Mouse (Mus musculus) heart, adult 2 months (tissue): ENCODE measurements around the gene Gm17387. TPM values are rescaled to one million over a fixed set of nuclear protein-coding genes. Genes with fewer than 3 reads are reported as not detected.
A peak's percentile ranks its signal among the peaks of the same experiment; 100 is the strongest.

Source experiments
- DNase-seq, 2 experiments: peaks; one replicate each; pipeline ENCODE4 v3.0.0; 2021
- H3K27ac ChIP-seq: fragments of 200-600 bp; 2 replicates; pipeline ENCODE4 v1.8.1; 2022
- H3K27me3 ChIP-seq: fragments of 200-500 bp; 2 replicates; pipeline ENCODE4 v1.6.1; 2012; ENCODE audit warnings: mild to moderate bottlenecking, low read length, inconsistent platforms, mixed read lengths; ENCODE audit not compliant: control insufficient read depth, insufficient read depth
- H3K36me3 ChIP-seq: fragments of 200-500 bp; 2 replicates; pipeline ENCODE4 v1.6.1; 2012; ENCODE audit warnings: low read length, inconsistent platforms; ENCODE audit not compliant: control insufficient read depth, insufficient read depth
- H3K4me1 ChIP-seq: fragments of 200-500 bp; 2 replicates; pipeline ENCODE4 v1.6.1; 2011; ENCODE audit warnings: low read length; ENCODE audit not compliant: control insufficient read depth, insufficient read depth
- H3K4me3 ChIP-seq: fragments of 200-600 bp; 2 replicates; pipeline ENCODE4 v1.8.1; 2022
- H3K79me2 ChIP-seq: fragments of 200-500 bp; replicated peaks from 2 replicates; pipeline ENCODE4 v1.6.1; 2012; ENCODE audit warnings: mild to moderate bottlenecking, inconsistent platforms, low read length, moderate library complexity, mixed read lengths; ENCODE audit not compliant: control insufficient read depth, insufficient read depth
- H3K9ac ChIP-seq: fragments of 200-500 bp; 2 replicates; pipeline ENCODE4 v1.6.1; 2012; ENCODE audit warnings: low read depth, mild to moderate bottlenecking, control low read depth, inconsistent platforms, low read length, mixed read lengths
- CTCF ChIP-seq: fragments of 200-600 bp; IDR thresholded peaks from 2 replicates; pipeline ENCODE4 v1.8.1; 2022; ENCODE audit warnings: antibody characterized with exemption, mild to moderate bottlenecking, moderate library complexity
- EP300 ChIP-seq: fragments of 200-500 bp; IDR thresholded peaks from 2 replicates; pipeline ENCODE4 v1.6.1; 2011; ENCODE audit warnings: low read depth, low read length, control low read depth; ENCODE audit not compliant: insufficient read depth
- POLR2A ChIP-seq: fragments of 200-500 bp; IDR thresholded peaks from 2 replicates; pipeline ENCODE4 v1.6.1; 2011; ENCODE audit warnings: mild to moderate bottlenecking, low read depth, low read length, control low read depth; ENCODE audit not compliant: insufficient read depth
- WGBS: fragments of 180-500 bp; shearing (Covaris S2); methylation state at CpG from one replicate; pipeline ENCODE4 v1.1.7; 2018; 5-methylcytosine and 5-hydroxymethylcytosine counted together
- intact Hi-C: fragments of 180-260 bp; cut with DNase I; formaldehyde crosslinking; loops from one replicate; pipeline ENCODE4 v1.15.1; 2025
- polyA plus RNA-seq: library from polyadenylated mRNA; depleted of rRNA; stranded (reverse); fragments of >200 nt; gene quantifications from 2 replicates; pipeline ENCODE4 v1.2.3, GENCODE M21; 2012
- total RNA-seq, 2 experiments: library from RNA; stranded (reverse); gene quantifications; 2 replicates each; pipeline ENCODE4 v1.2.3; 2021

Gm17387 gene
- total and polyA plus RNA-seq, 3 experiments, result not detected

GRCm38 (mm10) chr7:141021489-141022449, 7.2 kb upstream of the Gm17387 start:
- Histone ChIP-seq H3K79me2 (no peaks in the 10 kb centered on the region), H3K4me3 (no peak overlapping the region), H3K4me1 (peaks cover 7% of the 10 kb centered on the region), H3K27ac (no peak overlapping the region), H3K36me3 (peaks cover 2% of the 10 kb centered on the region; the same call in 1 of the 2 replicates), H3K9ac (no peak overlapping the region), H3K27me3 (no peaks in the 10 kb centered on the region)
- no peak for DNase-seq
- intact Hi-C loops, result no loop called here
- 72% methylated on average over 14 of the region's 14 CpGs for WGBS
- TF ChIP-seq CTCF, result no peak
- TF ChIP-seq EP300, result no peak
- no peak for TF ChIP-seq POLR2A

DNA sequence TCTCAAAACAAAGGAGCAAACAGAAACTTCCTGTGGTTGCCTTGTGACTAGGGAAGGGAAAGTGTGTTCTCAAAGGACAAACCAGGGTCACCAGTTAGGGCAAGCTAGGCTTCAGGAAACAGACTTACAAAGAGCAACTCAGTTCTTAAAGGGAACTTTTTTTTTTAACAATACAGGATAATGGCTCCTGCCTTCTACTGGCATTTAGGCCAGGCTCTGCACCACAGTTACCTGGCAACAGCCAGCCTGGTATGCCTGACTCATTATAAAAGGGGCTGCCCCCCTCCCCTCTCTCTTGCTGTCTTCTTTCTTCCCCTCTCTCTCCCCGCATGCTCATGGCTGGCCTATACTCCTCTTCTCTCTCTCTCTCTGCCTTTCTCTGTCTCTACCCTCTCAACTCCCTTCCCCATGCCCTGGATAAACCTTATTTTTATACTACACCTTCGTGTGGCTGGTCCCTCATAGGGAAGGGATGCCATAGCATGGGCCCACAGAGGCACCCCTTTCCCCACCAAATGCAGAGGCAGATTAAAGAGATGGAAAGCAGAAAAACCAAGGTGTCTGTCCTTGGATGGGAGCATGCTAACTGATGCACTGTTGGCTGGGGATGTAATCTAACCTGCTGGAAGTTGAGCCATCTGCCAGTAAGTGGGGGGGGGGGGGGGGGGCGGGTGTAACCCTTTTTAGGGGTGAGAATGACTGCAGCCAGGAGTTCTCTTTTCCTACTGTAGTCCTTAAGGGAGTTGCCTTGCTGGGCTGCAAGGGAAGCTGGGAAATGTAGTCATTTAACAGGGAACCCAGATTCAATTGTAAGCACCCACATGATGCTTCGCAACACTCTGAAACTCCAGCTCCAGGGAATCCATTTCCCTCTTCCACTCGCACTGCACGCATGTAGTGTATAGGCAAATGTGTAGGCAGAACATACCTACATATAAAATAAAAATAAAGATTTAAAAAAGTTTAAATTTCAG, 3.8 kb upstream of the Gm17387 start:
- H3K36me3 ChIP-seq, result peaks cover 2% of the 10 kb centered on the region; the same call in 1 of the 2 replicates
- no peak overlapping the region for H3K4me3 ChIP-seq
- H3K79me2 ChIP-seq, result no peaks in the 10 kb centered on the region
- peaks cover 8% of the 10 kb centered on the region for H3K4me1 ChIP-seq
- 71% methylated on average over 5 of the region's 6 CpGs for WGBS
- H3K27me3 ChIP-seq, result no peaks in the 10 kb centered on the region
- H3K27ac ChIP-seq, result peak overlapping the region; percentile 28
- H3K9ac ChIP-seq, result no peak overlapping the region
- TF ChIP-seq POLR2A (no peak), EP300 (no peak), CTCF (no peak)
- intact Hi-C loops, result loop anchor here (2.0 kb wide), 1 partner anchor 14 kb away; the partner anchor contains the start of gene Ifitm3
- DNase-seq, result no peak

- H3K4me3 ChIP-seq, result no peak overlapping the region
- no peak overlapping the region for H3K9ac ChIP-seq
- TF ChIP-seq CTCF, result no peak
- H3K36me3 ChIP-seq, result peaks cover 2% of the 10 kb centered on the region; the same call in 1 of the 2 replicates
- H3K4me1 ChIP-seq, result peaks cover 8% of the 10 kb centered on the region
- H3K27ac ChIP-seq, result peak overlapping the region; percentile 54
- no peaks in the 10 kb centered on the region for H3K27me3 ChIP-seq
- intact Hi-C loops, result no loop called here
- WGBS, result 44% methylated on average over 6 of the region's 6 CpGs
- H3K79me2 ChIP-seq, result no peaks in the 10 kb centered on the region
- no peak for DNase-seq
These were observed 2.7 kb upstream of the Gm17387 start for GRCm38 (mm10) chr7:141026097-141026739.

- 64% methylated on average over 5 of the region's 5 CpGs for WGBS
- DNase-seq, result no peak
- Histone ChIP-seq H3K36me3 (peaks cover 2% of the 10 kb centered on the region; the same call in 1 of the 2 replicates), H3K27ac (peak overlapping the region; percentile 54), H3K4me1 (peaks cover 8% of the 10 kb centered on the region), H3K27me3 (no peaks in the 10 kb centered on the region), H3K79me2 (no peaks in the 10 kb centered on the region), H3K9ac (no peak overlapping the region), H3K4me3 (no peak overlapping the region)
- no peak for TF ChIP-seq POLR2A
- TF ChIP-seq EP300, result no peak
- no peak for TF ChIP-seq CTCF
- intact Hi-C loops, result no loop called here
These were observed 2.2 kb upstream of the Gm17387 start for GRCm38 (mm10) chr7:141026740-141027098.

GRCm38 (mm10) chr7:141030390-141030789, 1.5 kb downstream of the Gm17387 start:
- Histone ChIP-seq H3K4me3 (no peak overlapping the region), H3K4me1 (peaks cover 5% of the 10 kb centered on the region), H3K27me3 (no peaks in the 10 kb centered on the region), H3K79me2 (no peaks in the 10 kb centered on the region), H3K27ac (no peak overlapping the region), H3K9ac (no peak overlapping the region), H3K36me3 (peaks cover 2% of the 10 kb centered on the region; the same call in 1 of the 2 replicates)
- TF ChIP-seq POLR2A, result no peak
- TF ChIP-seq CTCF, result no peak
- no peak for TF ChIP-seq EP300
- WGBS, result 65% methylated on average over 3 of the region's 3 CpGs
- intact Hi-C loops, result no loop called here
- no peak for DNase-seq
